Mouse (Mus musculus) forebrain, embryonic 14.5 days (tissue): ENCODE data around the gene Upb1. TPM values are rescaled to one million over a fixed set of nuclear protein-coding genes. Genes with fewer than 3 reads are reported as not detected.
A peak's percentile ranks its signal among the peaks of the same experiment; 100 is the strongest.

ENCODE experiments used
- ATAC-seq: fragments of 200-750 bp; cut with Nextera tagmentation; 2 replicates; pipeline ENCODE4 v1.8.0; 2017; ENCODE audit warnings: mild to moderate bottlenecking, moderate library complexity
- DNase-seq: peaks from one replicate; pipeline ENCODE4 v3.0.0-alpha.2; 2015; ENCODE audit warnings: low spot score
- H3K27ac ChIP-seq: fragments of 300-500 bp; sonication (generic); 2 replicates; pipeline ENCODE4 v1.5.1; 2014; ENCODE audit warnings: low read depth, mild to moderate bottlenecking, control low read depth, low read length, moderate library complexity
- H3K27me3 ChIP-seq: fragments of 300-500 bp; sonication (generic); replicated peaks from 2 replicates; pipeline ENCODE4 v1.6.1; 2014; ENCODE audit warnings: low read length, control low read depth, mixed read lengths; ENCODE audit not compliant: control insufficient read depth, insufficient read depth
- H3K36me3 ChIP-seq: fragments of 300-500 bp; sonication (generic); 2 replicates; pipeline ENCODE4 v1.6.1; 2014; ENCODE audit warnings: low read length, control low read depth; ENCODE audit not compliant: control insufficient read depth, insufficient read depth
- H3K4me1 ChIP-seq: fragments of 300-500 bp; sonication (generic); 2 replicates; pipeline ENCODE4 v1.6.1; 2014; ENCODE audit warnings: antibody characterized with exemption, low read length, control low read depth; ENCODE audit not compliant: control insufficient read depth, insufficient read depth
- H3K4me2 ChIP-seq: fragments of 300-500 bp; sonication (generic); 2 replicates; pipeline ENCODE4 v1.6.1; 2014; ENCODE audit warnings: mild to moderate bottlenecking, control low read depth, low read length
- H3K4me3 ChIP-seq: fragments of 300-500 bp; sonication (generic); 2 replicates; pipeline ENCODE4 v1.5.1; 2014; ENCODE audit warnings: low read depth, low read length, control low read depth
- H3K9ac ChIP-seq: fragments of 300-500 bp; sonication (generic); 2 replicates; pipeline ENCODE4 v1.6.1; 2014; ENCODE audit warnings: mild to moderate bottlenecking, low read length, control low read depth, moderate library complexity
- H3K9me3 ChIP-seq: fragments of 300-500 bp; sonication (generic); replicated peaks from 2 replicates; pipeline ENCODE4 v1.6.1; 2016; ENCODE audit warnings: low read length, control low read depth, mixed read lengths; ENCODE audit not compliant: control insufficient read depth
- WGBS: fragments of 180-500 bp; shearing (Covaris S2); extraction: QIAGEN DNeasy Blood & Tissue Kit; methylation state at CpG from one replicate; pipeline ENCODE4 v1.1.7; 2014; 5-methylcytosine and 5-hydroxymethylcytosine counted together
- polyA plus RNA-seq: library from polyadenylated mRNA; unstranded; fragments of >200 nt; fragmentation: Nextera tagmentation; extraction: Ambion mirVana; gene quantifications from 2 replicates; pipeline ENCODE4 v1.2.1, GENCODE M21; 2014

Upb1 gene
- polyA plus RNA-seq, 1 experiment from 2014 or later = 0.14 TPM

DNA sequence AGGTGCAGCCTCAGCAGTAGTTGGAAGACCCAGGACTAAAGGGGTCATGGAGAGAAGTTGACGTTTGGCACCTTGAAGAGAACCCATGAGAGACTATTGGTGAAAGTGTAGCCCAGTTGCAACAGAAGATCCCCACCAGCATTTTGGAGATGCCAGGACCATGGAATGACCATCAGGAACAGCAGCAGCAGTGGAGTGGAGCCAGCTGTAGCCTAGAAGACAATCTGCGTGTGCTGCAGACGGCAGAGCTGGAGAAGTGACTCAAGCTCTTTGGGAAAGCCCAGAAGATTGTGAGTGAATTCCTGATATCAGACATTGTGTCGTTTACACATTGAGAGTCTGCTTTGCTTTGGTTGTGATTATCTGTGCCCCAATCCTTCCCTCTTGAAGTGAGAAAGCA is 80.8 kb downstream of the Upb1 start:
- H3K9me3 ChIP-seq = no peaks in the 10 kb centered on the region
- no peak overlapping the region for H3K4me3 ChIP-seq
- WGBS = 87% methylated on average over 4 of the region's 4 CpGs
- no peak for DNase-seq
- no peak overlapping the region for H3K4me2 ChIP-seq
- no peak overlapping the region for H3K27ac ChIP-seq
- no peaks in the 10 kb centered on the region for H3K27me3 ChIP-seq
- H3K9ac ChIP-seq = no peak overlapping the region
- no peaks in the 10 kb centered on the region for H3K36me3 ChIP-seq
- no peak for ATAC-seq
- no peaks in the 10 kb centered on the region for H3K4me1 ChIP-seq

- Histone ChIP-seq H3K27ac (no peak overlapping the region), H3K9ac (no peak overlapping the region), H3K4me1 (no peaks in the 10 kb centered on the region), H3K9me3 (no peaks in the 10 kb centered on the region), H3K27me3 (no peaks in the 10 kb centered on the region), H3K4me3 (no peak overlapping the region), H3K36me3 (no peaks in the 10 kb centered on the region), H3K4me2 (no peak overlapping the region)
- WGBS = 84% methylated on average over 5 of the region's 5 CpGs
- DNase-seq (no peak), ATAC-seq (no peak)
These were observed 81.4 kb downstream of the Upb1 start for GRCm38 (mm10) chr10:75482271-75482670.

- DNase-seq = no peak
- WGBS = 85% methylated on average over 11 of the region's 11 CpGs
- Histone ChIP-seq H3K4me3 (no peak overlapping the region), H3K27me3 (no peaks in the 10 kb centered on the region), H3K9ac (no peak overlapping the region), H3K4me1 (no peaks in the 10 kb centered on the region), H3K36me3 (no peaks in the 10 kb centered on the region), H3K4me2 (no peak overlapping the region), H3K9me3 (no peaks in the 10 kb centered on the region), H3K27ac (no peak overlapping the region)
- no peak for ATAC-seq
These were observed 82.1 kb downstream of the Upb1 start for GRCm38 (mm10) chr10:75482919-75483483.

GRCm38 (mm10) chr10:75484066-75484465 is 83.2 kb downstream of the Upb1 start:
- Histone ChIP-seq H3K4me3 (no peak overlapping the region), H3K36me3 (no peaks in the 10 kb centered on the region), H3K27ac (no peak overlapping the region), H3K4me1 (no peaks in the 10 kb centered on the region), H3K4me2 (no peak overlapping the region), H3K9me3 (no peaks in the 10 kb centered on the region), H3K27me3 (no peaks in the 10 kb centered on the region), H3K9ac (no peak overlapping the region)
- DNase-seq (no peak), ATAC-seq (no peak)
- WGBS = 88% methylated on average over 6 of the region's 6 CpGs

- H3K9me3 ChIP-seq = no peaks in the 10 kb centered on the region
- H3K36me3 ChIP-seq = no peaks in the 10 kb centered on the region
- no peaks in the 10 kb centered on the region for H3K4me1 ChIP-seq
- H3K4me3 ChIP-seq = no peak overlapping the region
- DNase-seq = no peak
- H3K27ac ChIP-seq = no peak overlapping the region
- H3K9ac ChIP-seq = no peak overlapping the region
- no peaks in the 10 kb centered on the region for H3K27me3 ChIP-seq
- 76% methylated on average over 6 of the region's 6 CpGs for WGBS
- no peak for ATAC-seq
- H3K4me2 ChIP-seq = no peak overlapping the region
These were observed 83.9 kb downstream of the Upb1 start for GRCm38 (mm10) chr10:75484767-75485166.

GRCm38 (mm10) chr10:75486086-75486979 is 85.4 kb downstream of the Upb1 start:
- Histone ChIP-seq H3K9ac (no peak overlapping the region), H3K27me3 (no peaks in the 10 kb centered on the region), H3K9me3 (no peaks in the 10 kb centered on the region), H3K4me3 (no peak overlapping the region), H3K4me1 (no peaks in the 10 kb centered on the region), H3K4me2 (no peak overlapping the region), H3K36me3 (no peaks in the 10 kb centered on the region), H3K27ac (no peak overlapping the region)
- ATAC-seq = peak; percentile 55; the same call in 1 of the 2 replicates
- WGBS = 59% methylated on average over 9 of the region's 9 CpGs
- peak; percentile 85 for DNase-seq

DNA sequence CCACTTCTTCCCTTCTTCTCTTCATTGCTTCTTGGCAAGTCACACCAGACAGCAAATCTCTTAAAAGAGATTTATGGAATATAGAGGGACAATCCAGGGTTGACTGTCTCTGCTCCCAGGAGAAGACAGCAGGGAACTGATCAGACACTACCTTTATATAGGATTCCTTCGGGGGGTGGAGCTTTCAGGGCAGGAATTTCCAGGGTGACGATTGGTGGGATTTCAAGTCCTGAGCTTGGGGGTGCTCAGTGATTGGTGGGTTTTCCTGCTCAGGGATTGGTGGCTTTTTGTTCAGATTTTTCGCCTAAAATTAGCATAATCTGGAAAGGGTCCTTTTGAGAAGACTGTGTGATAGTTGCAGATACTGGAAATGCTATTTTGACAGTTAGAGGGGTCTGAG is 86.2 kb downstream of the Upb1 start:
- Histone ChIP-seq H3K36me3 (no peaks in the 10 kb centered on the region), H3K27ac (no peak overlapping the region), H3K9me3 (no peaks in the 10 kb centered on the region), H3K27me3 (no peaks in the 10 kb centered on the region), H3K4me2 (no peak overlapping the region), H3K4me1 (no peaks in the 10 kb centered on the region), H3K4me3 (no peak overlapping the region), H3K9ac (no peak overlapping the region)
- DNase-seq (no peak), ATAC-seq (no peak)
- WGBS = 71% methylated on average over 3 of the region's 3 CpGs

GRCm38 (mm10) chr10:75489522-75489921 is 88.6 kb downstream of the Upb1 start:
- H3K4me3 ChIP-seq = no peak overlapping the region
- no peaks in the 10 kb centered on the region for H3K36me3 ChIP-seq
- no peak for ATAC-seq
- no peak for DNase-seq
- no peak overlapping the region for H3K4me2 ChIP-seq
- no peaks in the 10 kb centered on the region for H3K4me1 ChIP-seq
- no peaks in the 10 kb centered on the region for H3K27me3 ChIP-seq
- H3K9ac ChIP-seq = no peak overlapping the region
- WGBS = 65% methylated on average over 2 of the region's 2 CpGs
- no peak overlapping the region for H3K27ac ChIP-seq
- H3K9me3 ChIP-seq = no peaks in the 10 kb centered on the region

DNA sequence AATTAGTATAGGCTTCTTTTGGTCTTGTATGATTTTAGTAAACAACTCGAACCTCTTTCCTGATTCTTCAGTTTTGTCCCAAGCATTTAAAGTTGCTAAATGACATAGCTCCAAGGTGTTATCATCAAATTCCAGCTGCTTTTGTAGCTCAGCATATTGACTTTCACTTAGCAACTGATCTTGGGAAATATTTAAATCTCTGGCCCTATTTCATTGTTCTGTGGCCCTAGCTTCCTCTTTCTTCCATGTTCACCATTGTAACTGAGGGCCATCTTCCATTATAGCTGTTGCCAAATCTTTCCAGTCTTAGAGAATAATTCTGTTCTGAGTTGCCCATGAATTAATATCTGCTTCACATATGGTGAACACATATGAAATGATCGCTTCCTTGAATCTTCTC is 89.8 kb downstream of the Upb1 start:
- no peak overlapping the region for H3K4me3 ChIP-seq
- WGBS = 77% methylated on average over 2 of the region's 2 CpGs
- ATAC-seq = no peak
- H3K4me2 ChIP-seq = no peak overlapping the region
- no peaks in the 10 kb centered on the region for H3K36me3 ChIP-seq
- no peaks in the 10 kb centered on the region for H3K27me3 ChIP-seq
- H3K9ac ChIP-seq = no peak overlapping the region
- H3K9me3 ChIP-seq = no peaks in the 10 kb centered on the region
- no peak overlapping the region for H3K27ac ChIP-seq
- DNase-seq = no peak
- no peaks in the 10 kb centered on the region for H3K4me1 ChIP-seq
